Mouse (Mus musculus): Measurements from ENCODE around the gene Crebrf. TPM values are rescaled to one million over a fixed set of nuclear protein-coding genes. Genes with fewer than 3 reads are reported as not detected.
A peak's percentile ranks its signal among the peaks of the same experiment; 100 is the strongest.

The Crebrf gene
- polyA plus RNA-seq, 1 experiment from 2014 or later = 15.1 TPM

GRCm38 (mm10) chr17:26743294-26743693 lies 27.8 kb downstream of the Crebrf start:
- ATAC-seq (ENCODE audit: low read depth) = no peak
- no peak overlapping the region for H3K9ac ChIP-seq (replicated peaks; ENCODE audit: low read depth, low read length)
- H3K4me2 ChIP-seq (ENCODE audit: low read depth, low read length) = no peak overlapping the region
- no peaks in the 10 kb centered on the region; the same call in 1 of the 2 replicates for H3K36me3 ChIP-seq (ENCODE audit: control insufficient read depth, insufficient read depth, low read length)
- H3K9me3 ChIP-seq (ENCODE audit: control insufficient read depth, low read length) = no peaks in the 10 kb centered on the region
- H3K4me3 ChIP-seq (ENCODE audit: low read depth, low read length) = no peak overlapping the region
- H3K4me1 ChIP-seq (ENCODE audit: control insufficient read depth, insufficient read depth, low read length) = no peaks in the 10 kb centered on the region
- H3K27ac ChIP-seq (ENCODE audit: low read depth, low read length) = no peak overlapping the region
- H3K27me3 ChIP-seq (ENCODE audit: control insufficient read depth, insufficient read depth, low read length) = no peaks in the 10 kb centered on the region
- WGBS = 73% methylated on average over 1 of the region's 1 CpGs

DNA sequence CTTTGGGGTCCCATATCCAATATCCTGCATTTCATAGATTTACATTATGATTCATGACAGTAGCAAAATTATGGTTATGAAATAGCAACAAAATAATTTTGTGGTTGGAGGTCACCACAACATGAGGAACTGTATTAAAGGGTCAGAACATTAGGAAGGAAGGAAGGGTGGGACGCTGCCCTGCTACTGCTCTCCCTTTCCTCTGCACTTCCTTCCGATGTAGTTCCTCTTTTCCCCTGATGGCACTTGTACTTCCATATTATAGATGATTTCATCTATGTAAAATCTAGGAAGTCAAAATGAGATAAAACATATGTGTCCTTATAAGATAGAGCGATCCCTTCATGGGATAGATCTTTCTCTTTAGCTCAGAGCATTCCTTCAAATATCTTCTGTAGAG lies 34.5 kb downstream of the Crebrf start:
- Histone ChIP-seq H3K9me3 (ENCODE audit: control insufficient read depth, low read length) (no peaks in the 10 kb centered on the region), H3K4me3 (ENCODE audit: low read depth, low read length) (no peak overlapping the region), H3K36me3 (ENCODE audit: control insufficient read depth, insufficient read depth, low read length) (no peaks in the 10 kb centered on the region), H3K9ac (replicated peaks; ENCODE audit: low read depth, low read length) (no peak overlapping the region), H3K4me2 (ENCODE audit: low read depth, low read length) (no peak overlapping the region), H3K4me1 (ENCODE audit: control insufficient read depth, insufficient read depth, low read length) (no peaks in the 10 kb centered on the region), H3K27me3 (ENCODE audit: control insufficient read depth, insufficient read depth, low read length) (no peaks in the 10 kb centered on the region), H3K27ac (ENCODE audit: low read depth, low read length) (no peak overlapping the region)
- ATAC-seq (ENCODE audit: low read depth) = no peak
- 88% methylated on average over 3 of the region's 3 CpGs for WGBS

- no peak overlapping the region for H3K4me2 ChIP-seq (ENCODE audit: low read depth, low read length)
- no peak overlapping the region for H3K27ac ChIP-seq (ENCODE audit: low read depth, low read length)
- no peaks in the 10 kb centered on the region for H3K36me3 ChIP-seq (ENCODE audit: control insufficient read depth, insufficient read depth, low read length)
- no peak overlapping the region for H3K4me3 ChIP-seq (ENCODE audit: low read depth, low read length)
- H3K4me1 ChIP-seq (ENCODE audit: control insufficient read depth, insufficient read depth, low read length) = no peaks in the 10 kb centered on the region
- WGBS = 90% methylated on average over 1 of the region's 1 CpGs
- ATAC-seq (ENCODE audit: low read depth) = no peak
- no peaks in the 10 kb centered on the region for H3K27me3 ChIP-seq (ENCODE audit: control insufficient read depth, insufficient read depth, low read length)
- no peaks in the 10 kb centered on the region for H3K9me3 ChIP-seq (ENCODE audit: control insufficient read depth, low read length)
- no peak overlapping the region for H3K9ac ChIP-seq (replicated peaks; ENCODE audit: low read depth, low read length)
Observed at GRCm38 (mm10) chr17:26752297-26752696, 36.8 kb downstream of the Crebrf start.

- Histone ChIP-seq H3K9me3 (ENCODE audit: control insufficient read depth, low read length) (no peaks in the 10 kb centered on the region), H3K4me2 (ENCODE audit: low read depth, low read length) (no peak overlapping the region), H3K36me3 (ENCODE audit: control insufficient read depth, insufficient read depth, low read length) (peaks cover 8% of the 10 kb centered on the region; the same call in 1 of the 2 replicates), H3K4me3 (ENCODE audit: low read depth, low read length) (no peak overlapping the region), H3K9ac (replicated peaks; ENCODE audit: low read depth, low read length) (no peak overlapping the region), H3K4me1 (ENCODE audit: control insufficient read depth, insufficient read depth, low read length) (no peaks in the 10 kb centered on the region), H3K27ac (ENCODE audit: low read depth, low read length) (no peak overlapping the region), H3K27me3 (ENCODE audit: control insufficient read depth, insufficient read depth, low read length) (no peaks in the 10 kb centered on the region)
- WGBS = 94% methylated on average over 2 of the region's 2 CpGs
- no peak for ATAC-seq (ENCODE audit: low read depth)
Observed at GRCm38 (mm10) chr17:26753476-26753875, 38.0 kb downstream of the Crebrf start.

DNA sequence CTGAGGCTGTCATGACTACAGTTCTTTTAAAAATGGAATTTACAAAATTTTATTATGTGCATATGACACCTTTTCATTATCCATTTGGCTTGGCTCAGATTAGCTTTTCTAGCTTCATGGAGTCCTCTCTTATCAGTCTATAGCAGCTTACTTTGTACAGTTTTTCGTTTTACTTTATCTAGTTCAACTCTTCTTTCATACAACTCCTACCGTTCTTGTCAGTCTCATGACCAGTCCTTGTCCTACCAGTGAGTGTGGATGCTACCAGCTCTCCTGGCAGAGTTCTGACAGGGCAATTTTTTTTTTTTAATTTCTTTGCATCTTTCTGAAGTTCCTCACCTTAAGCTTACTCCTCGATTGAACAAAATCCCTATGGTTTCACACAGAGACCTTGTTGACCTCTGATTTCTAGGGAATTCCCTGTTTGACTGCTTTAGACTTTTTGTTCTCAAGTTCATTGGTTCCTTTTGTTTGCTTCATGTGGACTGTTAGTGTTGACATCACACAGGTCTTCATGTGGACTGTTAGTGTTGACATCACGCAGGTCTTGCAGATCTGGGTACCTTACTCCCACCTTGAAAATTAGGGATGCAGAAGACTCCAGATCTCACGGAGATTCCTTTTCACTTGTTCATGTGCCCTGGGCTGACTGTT lies 51.8 kb downstream of the Crebrf start:
- H3K9me3 ChIP-seq (ENCODE audit: control insufficient read depth, low read length) = no peaks in the 10 kb centered on the region
- 88% methylated on average over 5 of the region's 5 CpGs for WGBS
- ATAC-seq (ENCODE audit: low read depth) = no peak
- H3K9ac ChIP-seq (replicated peaks; ENCODE audit: low read depth, low read length) = no peak overlapping the region
- H3K27me3 ChIP-seq (ENCODE audit: control insufficient read depth, insufficient read depth, low read length) = no peaks in the 10 kb centered on the region
- no peaks in the 10 kb centered on the region for H3K4me1 ChIP-seq (ENCODE audit: control insufficient read depth, insufficient read depth, low read length)
- no peak overlapping the region for H3K27ac ChIP-seq (ENCODE audit: low read depth, low read length)
- H3K4me3 ChIP-seq (ENCODE audit: low read depth, low read length) = no peak overlapping the region
- H3K36me3 ChIP-seq (ENCODE audit: control insufficient read depth, insufficient read depth, low read length) = peaks cover 3% of the 10 kb centered on the region
- H3K4me2 ChIP-seq (ENCODE audit: low read depth, low read length) = no peak overlapping the region

DNA sequence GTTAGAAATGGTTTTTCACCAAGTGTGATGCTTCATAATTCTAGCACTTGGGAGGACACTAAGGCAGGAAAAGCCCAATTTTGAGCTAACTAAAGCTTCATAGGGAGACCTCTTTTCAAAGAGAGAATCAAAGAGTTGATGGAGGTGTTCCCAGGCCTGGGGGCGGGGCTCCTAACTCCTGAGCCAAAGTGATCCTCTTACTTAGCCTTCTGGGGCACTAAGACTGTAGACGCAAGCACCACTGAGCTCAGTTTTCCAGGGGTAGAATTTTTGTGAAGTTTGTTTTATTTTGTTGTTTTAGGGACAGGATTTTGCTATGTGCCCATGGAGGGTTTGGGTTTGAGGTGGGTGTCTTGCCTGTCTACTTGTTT lies 52.3 kb downstream of the Crebrf start:
- Histone ChIP-seq H3K27ac (ENCODE audit: low read depth, low read length) (no peak overlapping the region), H3K9ac (replicated peaks; ENCODE audit: low read depth, low read length) (no peak overlapping the region), H3K4me2 (ENCODE audit: low read depth, low read length) (no peak overlapping the region), H3K9me3 (ENCODE audit: control insufficient read depth, low read length) (no peaks in the 10 kb centered on the region), H3K27me3 (ENCODE audit: control insufficient read depth, insufficient read depth, low read length) (no peaks in the 10 kb centered on the region), H3K4me1 (ENCODE audit: control insufficient read depth, insufficient read depth, low read length) (no peaks in the 10 kb centered on the region), H3K4me3 (ENCODE audit: low read depth, low read length) (no peak overlapping the region), H3K36me3 (ENCODE audit: control insufficient read depth, insufficient read depth, low read length) (peaks cover 3% of the 10 kb centered on the region; the same call in 1 of the 2 replicates)
- WGBS = 78% methylated on average over 2 of the region's 2 CpGs
- no peak for ATAC-seq (ENCODE audit: low read depth)

DNA sequence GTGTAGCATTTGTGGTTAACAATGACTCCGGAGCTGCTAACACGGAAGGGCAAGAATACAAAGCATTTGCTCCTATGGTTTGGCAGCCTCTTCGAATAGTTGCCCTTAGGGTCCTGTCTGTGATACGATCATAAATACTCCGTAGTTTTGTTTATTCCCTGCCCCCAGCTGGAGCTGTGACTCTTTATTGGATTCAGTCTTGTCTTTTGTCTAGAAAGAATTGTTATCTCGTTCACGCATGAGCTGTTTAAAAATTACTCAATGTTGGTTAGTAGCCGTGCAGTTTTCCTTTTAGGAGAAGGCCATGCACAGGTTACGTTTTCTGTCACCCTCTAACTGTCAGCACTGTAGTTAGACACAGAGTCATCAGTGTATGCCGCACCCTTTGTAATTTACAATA lies 60.8 kb downstream of the Crebrf start:
- Histone ChIP-seq H3K9ac (replicated peaks; ENCODE audit: low read depth, low read length) (0 out of 2 replicates have a peak overlapping the region, but pooled peaks have one; percentile 11), H3K36me3 (ENCODE audit: control insufficient read depth, insufficient read depth, low read length) (no peaks in the 10 kb centered on the region), H3K4me3 (ENCODE audit: low read depth, low read length) (no peak overlapping the region), H3K27me3 (ENCODE audit: control insufficient read depth, insufficient read depth, low read length) (no peaks in the 10 kb centered on the region), H3K27ac (ENCODE audit: low read depth, low read length) (peak overlapping the region; percentile 52), H3K9me3 (ENCODE audit: control insufficient read depth, low read length) (no peaks in the 10 kb centered on the region), H3K4me1 (ENCODE audit: control insufficient read depth, insufficient read depth, low read length) (peaks cover 5% of the 10 kb centered on the region; the same call in 1 of the 2 replicates), H3K4me2 (ENCODE audit: low read depth, low read length) (0 out of 2 replicates have a peak overlapping the region, but pooled peaks have one; percentile 8)
- ATAC-seq (ENCODE audit: low read depth) = no peak
- 20% methylated on average over 10 of the region's 10 CpGs for WGBS

- no peaks in the 10 kb centered on the region; the same call in 1 of the 2 replicates for H3K36me3 ChIP-seq (ENCODE audit: control insufficient read depth, insufficient read depth, low read length)
- WGBS = 85% methylated on average over 4 of the region's 4 CpGs
Observed at GRCm38 (mm10) chr17:26778001-26778400, 62.6 kb downstream of the Crebrf start.

DNA sequence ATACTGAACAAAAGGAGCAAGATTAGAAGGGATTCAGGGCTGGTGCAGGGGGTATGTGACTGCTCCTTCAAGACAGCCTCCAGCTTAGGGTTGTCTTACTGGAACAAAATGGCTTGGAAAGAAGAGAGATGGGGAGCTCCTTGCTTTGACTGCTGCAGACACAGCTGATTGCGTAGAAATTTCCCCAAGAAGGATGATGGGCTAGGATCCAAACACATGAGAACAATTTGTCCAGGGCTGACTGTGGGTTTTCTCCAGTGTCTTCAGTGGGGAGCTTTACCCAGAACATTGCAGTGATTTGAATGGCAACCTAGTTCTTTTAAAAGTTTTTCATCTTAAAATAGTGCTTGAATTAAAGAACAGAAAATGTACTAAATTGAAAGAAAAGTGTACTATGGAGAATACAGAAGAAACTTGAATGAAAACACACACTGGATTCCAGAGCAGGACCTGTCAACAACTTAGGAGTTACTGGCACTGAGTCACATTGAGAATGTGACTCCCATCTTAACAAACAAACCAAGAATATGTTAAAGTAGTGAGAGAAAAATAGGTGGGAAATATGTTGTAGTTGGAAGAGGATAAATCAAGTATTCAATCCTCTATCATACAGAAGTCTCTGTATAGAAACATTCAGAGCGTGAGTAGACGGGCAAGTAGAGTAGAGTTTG lies 63.1 kb downstream of the Crebrf start:
- Histone ChIP-seq H3K9me3 (ENCODE audit: control insufficient read depth, low read length) (no peaks in the 10 kb centered on the region), H3K27me3 (ENCODE audit: control insufficient read depth, insufficient read depth, low read length) (no peaks in the 10 kb centered on the region), H3K4me2 (ENCODE audit: low read depth, low read length) (no peak overlapping the region), H3K4me3 (ENCODE audit: low read depth, low read length) (no peak overlapping the region), H3K9ac (replicated peaks; ENCODE audit: low read depth, low read length) (no peak overlapping the region), H3K36me3 (ENCODE audit: control insufficient read depth, insufficient read depth, low read length) (peaks cover 3% of the 10 kb centered on the region; the same call in 1 of the 2 replicates), H3K27ac (ENCODE audit: low read depth, low read length) (no peak overlapping the region), H3K4me1 (ENCODE audit: control insufficient read depth, insufficient read depth, low read length) (peaks cover 13% of the 10 kb centered on the region)
- 93% methylated on average over 3 of the region's 3 CpGs for WGBS
- no peak for ATAC-seq (ENCODE audit: low read depth)

More at GRCm38 (mm10) chr17:26778001-26778400, 62.6 kb downstream of the Crebrf start:
- Histone ChIP-seq H3K4me1 (ENCODE audit: control insufficient read depth, insufficient read depth, low read length) (peaks cover 13% of the 10 kb centered on the region), H3K27me3 (ENCODE audit: control insufficient read depth, insufficient read depth, low read length) (no peaks in the 10 kb centered on the region), H3K9me3 (ENCODE audit: control insufficient read depth, low read length) (no peaks in the 10 kb centered on the region), H3K4me3 (ENCODE audit: low read depth, low read length) (no peak overlapping the region), H3K4me2 (ENCODE audit: low read depth, low read length) (no peak overlapping the region), H3K27ac (ENCODE audit: low read depth, low read length) (no peak overlapping the region), H3K9ac (replicated peaks; ENCODE audit: low read depth, low read length) (no peak overlapping the region)
- ATAC-seq (ENCODE audit: low read depth) = no peak
